Mouse (Mus musculus) heart, embryonic 16.5 days (tissue): ENCODE results near the gene Asl. TPM values are rescaled to one million over a fixed set of nuclear protein-coding genes. Genes with fewer than 3 reads are reported as not detected.

Experiments used
- ATAC-seq: fragments of 200-750 bp; cut with Nextera tagmentation; replicated peaks from 2 replicates; pipeline ENCODE4 v1.8.0; 2017; ENCODE audit warnings: moderate number of reproducible peaks; ENCODE audit not compliant: insufficient read depth, low FRiP score; ENCODE audit errors: extremely low read depth
- H3K27ac ChIP-seq: fragments of 300-500 bp; sonication (generic); 2 replicates; pipeline ENCODE4 v1.5.1; 2014; ENCODE audit warnings: mild to moderate bottlenecking, low read length, control low read depth, moderate library complexity
- H3K27me3 ChIP-seq: fragments of 300-500 bp; sonication (generic); 2 replicates; pipeline ENCODE4 v1.6.1; 2014; ENCODE audit warnings: low read length, mixed read lengths; ENCODE audit not compliant: control insufficient read depth, insufficient read depth
- H3K36me3 ChIP-seq: fragments of 300-500 bp; sonication (generic); 2 replicates; pipeline ENCODE4 v1.6.1; 2014; ENCODE audit not compliant: control insufficient read depth, insufficient read depth
- H3K4me1 ChIP-seq: fragments of 300-500 bp; sonication (generic); 2 replicates; pipeline ENCODE4 v1.6.1; 2014; ENCODE audit warnings: low read length, mixed read lengths; ENCODE audit not compliant: control insufficient read depth, insufficient read depth
- H3K4me2 ChIP-seq: fragments of 300-500 bp; sonication (generic); 2 replicates; pipeline ENCODE4 v1.6.1; 2014; ENCODE audit warnings: low read depth, mild to moderate bottlenecking, control low read depth, low read length
- H3K4me3 ChIP-seq: fragments of 300-500 bp; sonication (generic); 2 replicates; pipeline ENCODE4 v1.5.1; 2014; ENCODE audit warnings: mild to moderate bottlenecking, control low read depth, low read length
- H3K9ac ChIP-seq: fragments of 300-500 bp; sonication (generic); 2 replicates; pipeline ENCODE4 v1.6.1; 2014; ENCODE audit warnings: low read length, control low read depth
- H3K9me3 ChIP-seq: fragments of 300-500 bp; sonication (generic); replicated peaks from 2 replicates; pipeline ENCODE4 v1.6.1; 2016; ENCODE audit warnings: low read length; ENCODE audit not compliant: control insufficient read depth
- WGBS: fragments of 180-500 bp; shearing (Covaris S2); extraction: QIAGEN DNeasy Blood & Tissue Kit; methylation state at CpG from one replicate; pipeline ENCODE4 v1.1.7; 2014; 5-methylcytosine and 5-hydroxymethylcytosine counted together
- polyA plus RNA-seq: library from polyadenylated mRNA; unstranded; fragments of >200 nt; fragmentation: Nextera tagmentation; extraction: Ambion mirVana; gene quantifications from 2 replicates; pipeline ENCODE4 v1.2.1, GENCODE M21; 2015

The Asl gene
- polyA plus RNA-seq, 1 experiment from 2014 or later: 23.0 TPM

DNA sequence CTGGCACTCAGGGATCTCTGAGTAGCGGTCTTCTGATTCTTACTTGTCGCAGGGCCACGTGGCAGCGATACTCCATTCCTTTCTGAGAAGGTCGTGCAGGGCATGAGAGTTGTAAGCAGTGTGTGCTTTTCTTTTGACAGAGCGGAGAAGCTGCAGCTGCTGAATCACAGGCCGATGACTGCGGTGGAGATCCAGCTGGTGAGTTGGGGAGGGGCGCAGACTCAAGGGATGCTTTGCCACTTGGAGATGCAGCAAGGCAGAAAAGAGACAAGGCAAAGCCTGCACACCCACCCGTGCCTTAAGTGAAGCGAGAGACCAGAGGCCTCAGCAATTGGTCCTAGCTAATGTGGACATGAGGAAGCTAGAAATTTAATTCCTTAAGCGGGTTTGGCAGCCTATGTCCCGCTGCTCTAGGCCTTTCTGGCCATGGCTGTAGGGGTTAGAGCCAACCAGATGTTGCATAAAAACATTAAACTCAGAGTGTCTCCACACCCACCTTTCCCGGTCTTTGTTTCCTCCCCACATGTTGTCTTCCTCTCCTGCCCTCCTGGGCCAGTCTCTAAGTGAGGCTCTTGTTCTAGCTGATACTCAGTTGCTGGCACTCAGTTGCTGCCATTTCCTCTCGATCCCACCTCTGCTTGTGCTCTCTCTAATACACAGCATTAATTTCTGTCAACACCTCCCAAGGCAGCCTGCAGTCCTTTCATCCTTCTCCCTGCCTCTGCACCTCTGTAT is 19.9 kb upstream of the Asl start:
- peaks cover 43% of the 10 kb centered on the region for H3K27me3 ChIP-seq
- H3K4me1 ChIP-seq: peaks cover 7% of the 10 kb centered on the region; the same call in 1 of the 2 replicates
- no peaks in the 10 kb centered on the region; the same call in 1 of the 2 replicates for H3K9me3 ChIP-seq
- whole genome bisulfite sequencing: 73% methylated on average over 15 of the region's 15 CpGs
- no peak overlapping the region for H3K9ac ChIP-seq
- no peak for ATAC-seq
- H3K4me2 ChIP-seq: no peak overlapping the region
- H3K4me3 ChIP-seq: no peak overlapping the region
- peaks cover 18% of the 10 kb centered on the region for H3K36me3 ChIP-seq
- no peak overlapping the region for H3K27ac ChIP-seq

DNA sequence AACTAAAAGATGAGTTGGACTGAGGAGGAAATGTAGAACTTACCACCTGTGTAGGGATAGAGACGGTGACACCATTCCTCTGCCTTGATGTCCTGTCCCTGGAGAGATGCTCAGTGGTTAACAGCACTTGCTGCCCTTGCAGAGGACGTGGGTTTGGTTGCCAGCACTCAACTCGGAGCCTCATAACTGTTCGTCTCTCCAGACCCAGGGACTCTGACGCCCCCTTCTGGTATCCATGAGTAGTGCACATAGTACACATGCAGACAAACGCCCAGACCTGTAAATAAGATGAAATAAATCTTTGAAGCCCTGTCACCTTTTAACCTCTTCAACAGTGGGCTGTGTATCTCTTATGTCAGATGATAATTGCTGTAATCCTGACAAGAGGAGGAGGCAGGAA is 18.0 kb upstream of the Asl start:
- no peak overlapping the region for H3K4me2 ChIP-seq
- H3K9ac ChIP-seq: no peak overlapping the region
- ATAC-seq: no peak
- H3K36me3 ChIP-seq: peaks cover 29% of the 10 kb centered on the region
- peaks cover 7% of the 10 kb centered on the region; the same call in 1 of the 2 replicates for H3K4me1 ChIP-seq
- H3K9me3 ChIP-seq: no peaks in the 10 kb centered on the region; the same call in 1 of the 2 replicates
- WGBS: 66% methylated on average over 6 of the region's 6 CpGs
- peaks cover 40% of the 10 kb centered on the region for H3K27me3 ChIP-seq
- no peak overlapping the region for H3K4me3 ChIP-seq
- no peak overlapping the region for H3K27ac ChIP-seq

DNA sequence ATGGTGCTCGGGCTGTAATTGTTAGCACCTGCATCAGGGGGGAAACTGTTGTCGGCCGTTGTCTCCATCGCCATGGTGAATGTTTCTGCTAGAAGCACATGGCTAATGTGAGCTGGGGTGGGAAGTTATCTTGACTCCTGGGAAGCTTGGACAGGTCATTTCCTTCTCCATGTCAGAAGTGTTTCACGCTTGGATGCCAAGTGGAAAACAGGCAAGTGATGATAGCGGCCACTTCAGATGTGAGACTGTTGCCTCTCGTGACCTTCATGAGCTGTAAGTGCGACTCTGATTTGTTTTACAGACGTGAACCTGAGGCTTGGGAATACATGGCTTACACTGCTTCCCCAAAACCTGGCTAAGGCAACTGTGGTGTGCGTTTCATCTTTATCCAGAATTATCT is 17.5 kb upstream of the Asl start:
- H3K9me3 ChIP-seq: no peaks in the 10 kb centered on the region; the same call in 1 of the 2 replicates
- no peak overlapping the region for H3K9ac ChIP-seq
- 36% methylated on average over 10 of the region's 10 CpGs for WGBS
- peaks cover 29% of the 10 kb centered on the region for H3K36me3 ChIP-seq
- H3K27me3 ChIP-seq: peaks cover 40% of the 10 kb centered on the region
- H3K4me3 ChIP-seq: no peak overlapping the region
- H3K27ac ChIP-seq: no peak overlapping the region
- peak; percentile 77 for ATAC-seq
- no peak overlapping the region for H3K4me2 ChIP-seq
- peaks cover 7% of the 10 kb centered on the region; the same call in 1 of the 2 replicates for H3K4me1 ChIP-seq

DNA sequence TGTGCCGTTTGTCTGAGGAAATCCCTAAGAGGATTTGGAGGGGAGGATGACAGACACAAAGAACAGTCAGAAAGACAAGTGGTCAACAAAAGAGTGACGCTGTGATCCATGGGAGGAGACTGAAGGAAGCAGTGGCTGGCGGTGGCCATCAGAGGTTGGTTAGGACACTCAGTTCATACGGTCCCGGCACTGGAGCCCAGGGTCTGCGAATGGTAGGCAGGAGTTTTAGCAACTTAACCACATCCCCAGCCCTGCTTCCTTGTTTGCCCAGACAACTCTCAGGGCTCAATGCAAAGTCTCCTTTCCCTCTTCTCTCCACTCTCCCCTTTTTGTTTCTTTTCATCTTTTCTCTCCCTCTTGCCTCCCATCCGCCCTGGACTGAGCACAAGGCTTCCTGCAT is 17.1 kb upstream of the Asl start:
- WGBS: 80% methylated on average over 7 of the region's 7 CpGs
- Histone ChIP-seq H3K4me1 (peaks cover 7% of the 10 kb centered on the region; the same call in 1 of the 2 replicates), H3K4me2 (no peak overlapping the region), H3K9me3 (no peaks in the 10 kb centered on the region; the same call in 1 of the 2 replicates), H3K9ac (no peak overlapping the region), H3K36me3 (peaks cover 30% of the 10 kb centered on the region), H3K27ac (no peak overlapping the region), H3K4me3 (no peak overlapping the region), H3K27me3 (peaks cover 38% of the 10 kb centered on the region)
- no peak for ATAC-seq

DNA sequence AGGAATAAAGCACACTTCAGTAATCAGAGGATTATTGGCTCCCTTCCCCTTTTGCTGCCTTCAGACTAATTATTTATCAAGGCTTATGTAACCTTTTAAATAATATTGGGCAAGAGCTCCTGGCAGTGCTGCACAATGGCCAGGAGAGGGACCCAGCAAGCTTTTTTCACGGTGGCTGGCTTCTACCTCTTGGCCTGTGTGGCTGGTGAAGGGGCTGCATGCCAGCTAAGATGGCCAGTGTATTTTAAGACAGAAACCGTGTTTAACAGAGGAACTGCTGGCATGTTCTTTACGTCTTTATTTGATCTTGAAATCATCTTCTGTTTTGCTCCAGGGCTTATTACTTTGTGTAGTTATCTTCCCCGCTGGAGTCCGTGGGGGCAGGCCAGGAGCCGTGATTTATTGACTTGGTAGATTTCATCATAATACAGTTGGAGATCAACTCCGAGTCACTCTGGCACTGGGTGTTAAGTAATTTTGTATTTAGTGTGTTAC is 15.2 kb upstream of the Asl start:
- Histone ChIP-seq H3K9ac (no peak overlapping the region), H3K9me3 (no peaks in the 10 kb centered on the region; the same call in 1 of the 2 replicates), H3K4me1 (peaks cover 7% of the 10 kb centered on the region; the same call in 1 of the 2 replicates), H3K36me3 (peaks cover 36% of the 10 kb centered on the region), H3K27me3 (peaks cover 29% of the 10 kb centered on the region), H3K4me2 (no peak overlapping the region), H3K27ac (no peak overlapping the region), H3K4me3 (no peak overlapping the region)
- ATAC-seq: no peak
- WGBS: 73% methylated on average over 7 of the region's 7 CpGs

DNA sequence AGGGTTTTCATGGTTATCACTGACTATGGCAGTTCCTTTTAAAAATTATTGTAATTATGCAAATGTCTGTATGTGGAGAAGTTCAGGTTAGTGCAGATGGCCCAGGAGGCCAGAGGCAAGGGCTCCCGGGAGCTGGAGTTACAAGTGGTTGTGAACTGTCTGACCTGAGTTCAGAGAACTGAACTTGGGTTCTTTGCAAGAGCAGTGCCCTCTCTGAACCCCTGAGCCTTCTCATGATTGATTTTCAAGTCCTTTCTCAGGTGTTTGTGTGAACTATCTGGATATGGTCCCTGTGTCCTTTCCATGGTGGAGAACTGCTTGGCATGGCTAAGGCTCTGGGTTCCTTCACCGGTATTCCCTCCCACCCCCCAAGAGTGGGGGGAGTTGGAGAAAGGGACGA is 14.7 kb upstream of the Asl start:
- Histone ChIP-seq H3K9me3 (no peaks in the 10 kb centered on the region; the same call in 1 of the 2 replicates), H3K4me2 (no peak overlapping the region), H3K27ac (no peak overlapping the region), H3K36me3 (peaks cover 36% of the 10 kb centered on the region), H3K27me3 (peaks cover 25% of the 10 kb centered on the region), H3K4me1 (peaks cover 7% of the 10 kb centered on the region; the same call in 1 of the 2 replicates), H3K9ac (no peak overlapping the region), H3K4me3 (no peak overlapping the region)
- 86% methylated on average over 3 of the region's 3 CpGs for WGBS
- no peak for ATAC-seq

DNA sequence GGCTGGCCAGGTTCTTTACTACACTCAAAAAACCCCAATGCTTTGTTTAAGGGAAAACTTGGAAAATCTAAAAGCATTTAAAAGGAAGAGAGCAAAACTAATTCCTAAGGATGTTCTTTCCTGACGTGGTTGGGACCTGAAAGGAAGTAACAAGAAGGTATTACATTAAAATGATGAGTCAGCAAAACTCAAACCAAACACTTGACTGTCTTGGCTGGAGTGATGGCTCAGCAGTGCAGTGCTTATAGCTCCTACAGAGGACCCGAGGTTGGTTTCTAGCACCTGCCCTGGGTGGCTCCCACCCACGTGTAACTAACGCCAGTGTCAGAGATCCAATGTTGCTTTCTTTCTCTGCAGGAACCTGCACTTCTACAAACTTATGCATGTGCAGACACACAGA is 12.2 kb upstream of the Asl start:
- Histone ChIP-seq H3K4me2 (no peak overlapping the region), H3K27me3 (peaks cover 22% of the 10 kb centered on the region)
- 91% methylated on average over 4 of the region's 4 CpGs for WGBS

DNA sequence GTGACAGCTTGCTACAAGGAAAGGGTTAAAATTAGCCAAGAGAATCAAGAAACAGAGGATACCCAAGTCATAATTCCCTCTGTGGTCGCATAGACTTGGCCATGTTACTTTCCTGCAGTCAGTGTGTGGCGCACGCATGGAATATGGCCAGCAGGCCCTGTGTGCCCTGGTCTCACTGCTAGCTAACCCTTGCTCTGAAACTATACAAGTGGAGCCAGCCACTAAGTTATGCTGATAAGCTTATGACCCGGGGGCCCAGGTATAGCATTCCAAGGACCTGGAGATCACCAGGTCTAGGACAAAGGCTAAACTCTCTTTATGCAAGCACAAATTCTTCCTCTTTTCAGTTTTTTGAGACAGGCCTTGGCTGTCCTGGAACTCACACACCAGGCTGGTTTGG is 11.8 kb upstream of the Asl start:
- Histone ChIP-seq H3K4me2 (no peak overlapping the region), H3K9me3 (no peaks in the 10 kb centered on the region), H3K27ac (no peak overlapping the region), H3K4me1 (0 out of 2 replicates have a peak, but pooled peaks cover 3% of the 10 kb centered on the region), H3K36me3 (peaks cover 25% of the 10 kb centered on the region), H3K4me3 (no peak overlapping the region), H3K27me3 (peaks cover 21% of the 10 kb centered on the region), H3K9ac (no peak overlapping the region)
- no peak for ATAC-seq
- WGBS: 88% methylated on average over 4 of the region's 4 CpGs

More for the DNA sequence above, 12.2 kb upstream of the Asl start:
- no peak overlapping the region for H3K27ac ChIP-seq
- H3K36me3 ChIP-seq: peaks cover 25% of the 10 kb centered on the region
- no peaks in the 10 kb centered on the region for H3K9me3 ChIP-seq
- H3K4me3 ChIP-seq: no peak overlapping the region
- no peak for ATAC-seq
- 0 out of 2 replicates have a peak, but pooled peaks cover 4% of the 10 kb centered on the region for H3K4me1 ChIP-seq
- H3K9ac ChIP-seq: no peak overlapping the region

DNA sequence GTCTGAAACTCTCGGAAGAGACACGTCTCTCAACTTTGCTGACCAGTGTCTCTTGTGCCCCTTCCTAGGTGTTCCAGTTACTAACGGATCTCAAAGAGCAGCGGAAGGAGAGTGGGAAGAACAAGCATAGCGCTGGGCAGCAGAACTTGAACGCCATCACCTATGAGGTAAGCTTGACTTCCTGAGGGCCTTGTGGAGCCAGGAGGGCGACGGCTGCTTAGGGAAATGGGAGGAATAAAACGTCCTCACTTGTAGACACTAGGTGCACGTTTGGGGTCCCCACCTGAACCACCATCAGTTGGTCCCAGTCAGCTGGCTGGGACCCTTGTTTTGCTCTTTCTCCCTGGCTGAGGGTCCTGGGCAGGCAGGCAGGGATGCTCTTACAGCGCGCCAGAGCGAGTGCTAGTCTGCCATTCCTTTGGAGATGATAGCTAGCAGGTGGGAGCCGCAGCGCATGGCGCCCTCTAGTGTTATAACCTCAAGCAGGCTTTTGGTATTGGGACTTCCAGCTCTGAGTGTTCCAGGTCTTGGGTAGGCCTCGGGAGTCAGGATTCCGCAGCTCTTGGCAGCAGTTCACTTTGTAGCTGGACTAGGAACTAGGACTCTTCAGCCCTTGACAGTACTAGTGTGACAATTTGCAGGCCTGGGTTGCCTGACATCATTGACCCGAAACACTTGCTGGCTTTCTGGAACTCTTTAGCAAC is 8.9 kb upstream of the Asl start:
- Histone ChIP-seq H3K27me3 (peaks cover 3% of the 10 kb centered on the region), H3K4me2 (no peak overlapping the region), H3K4me1 (0 out of 2 replicates have a peak, but pooled peaks cover 3% of the 10 kb centered on the region), H3K9me3 (no peaks in the 10 kb centered on the region), H3K4me3 (no peak overlapping the region), H3K9ac (no peak overlapping the region), H3K36me3 (peaks cover 29% of the 10 kb centered on the region), H3K27ac (no peak overlapping the region)
- ATAC-seq: peak; percentile 78
- WGBS: 56% methylated on average over 19 of the region's 19 CpGs
